Mouse (Mus musculus): ENCODE results near the gene Hs3st3b1. TPM values are rescaled to one million over a fixed set of nuclear protein-coding genes. Genes with fewer than 3 reads are reported as not detected.

Hs3st3b1 gene
- polyA plus RNA-seq, 1 experiment, result 1.9 TPM

DNA sequence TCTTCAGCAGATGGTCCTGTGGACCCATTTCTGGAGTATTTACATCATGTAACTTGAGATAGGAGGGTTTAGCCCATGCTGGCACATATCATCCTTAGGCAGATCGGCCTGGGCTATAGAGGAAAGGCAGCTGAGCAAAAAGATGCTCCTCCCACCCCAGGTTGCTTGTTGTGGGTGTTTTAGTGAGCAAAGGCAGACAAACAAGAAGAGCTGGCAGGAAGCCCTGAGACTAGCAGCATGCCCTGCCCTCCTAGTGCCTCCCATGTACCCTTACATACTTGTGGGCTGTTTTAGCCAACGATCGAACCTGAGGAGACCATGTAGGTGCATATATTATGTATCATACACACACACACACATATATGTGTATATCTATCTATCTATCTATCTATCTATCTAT is 21.9 kb upstream of the Hs3st3b1 start:
- H3K4me3 ChIP-seq (ENCODE audit: control insufficient read depth, low read depth, low read length), result no peak overlapping the region
- no peaks in the 10 kb centered on the region for H3K36me3 ChIP-seq (ENCODE audit: control insufficient read depth, insufficient read depth, low read length)
- no peaks in the 10 kb centered on the region for H3K27me3 ChIP-seq (ENCODE audit: control insufficient read depth, insufficient read depth, low read length)
- no peaks in the 10 kb centered on the region for H3K4me1 ChIP-seq (ENCODE audit: control insufficient read depth, insufficient read depth, low read length)
- H3K27ac ChIP-seq (ENCODE audit: control insufficient read depth, insufficient read depth, low read depth, low read length), result no peak overlapping the region
- no peak for TF ChIP-seq POLR2A (IDR thresholded peaks at IDR 0.05; ENCODE audit: control insufficient read depth, low read depth, low read length)
- TF ChIP-seq CTCF (IDR thresholded peaks at IDR 0.05; ENCODE audit: control insufficient read depth, insufficient read depth, insufficient replicate concordance, low read depth, low read length), result no peak

DNA sequence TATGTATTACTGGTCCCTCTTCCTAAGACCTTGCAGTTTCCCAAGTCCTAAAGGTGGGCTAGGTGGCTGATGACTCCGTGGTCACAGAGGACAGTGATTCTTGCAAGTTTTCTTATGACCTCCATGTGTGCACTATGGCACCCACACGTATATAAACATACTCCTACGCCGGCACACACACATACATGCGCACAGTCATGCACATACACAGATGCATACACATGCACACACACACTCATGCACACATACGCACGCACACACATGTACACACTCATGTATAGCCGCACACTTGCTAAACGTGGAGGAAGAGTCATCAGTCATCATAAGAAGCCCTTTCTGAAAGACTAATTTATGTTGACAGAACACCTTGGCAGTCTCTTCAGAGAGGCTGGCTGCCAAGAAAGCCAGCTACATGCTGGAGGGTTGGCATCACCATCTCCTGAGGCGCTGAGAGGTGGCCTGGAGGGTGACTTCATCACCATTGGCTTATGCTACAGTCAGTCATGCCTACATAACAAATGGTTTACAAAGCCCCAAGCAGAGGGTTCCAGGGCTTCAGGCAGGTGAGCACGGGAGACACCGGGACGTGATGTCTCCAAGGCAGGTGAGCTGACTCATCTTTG is 21.3 kb upstream of the Hs3st3b1 start:
- H3K4me3 ChIP-seq (ENCODE audit: control insufficient read depth, low read depth, low read length), result no peak overlapping the region
- no peaks in the 10 kb centered on the region for H3K27me3 ChIP-seq (ENCODE audit: control insufficient read depth, insufficient read depth, low read length)
- no peak overlapping the region for H3K27ac ChIP-seq (ENCODE audit: control insufficient read depth, insufficient read depth, low read depth, low read length)
- TF ChIP-seq POLR2A (IDR thresholded peaks at IDR 0.05; ENCODE audit: control insufficient read depth, low read depth, low read length), result no peak
- no peak for TF ChIP-seq CTCF (IDR thresholded peaks at IDR 0.05; ENCODE audit: control insufficient read depth, insufficient read depth, insufficient replicate concordance, low read depth, low read length)
- no peaks in the 10 kb centered on the region for H3K4me1 ChIP-seq (ENCODE audit: control insufficient read depth, insufficient read depth, low read length)
- no peaks in the 10 kb centered on the region for H3K36me3 ChIP-seq (ENCODE audit: control insufficient read depth, insufficient read depth, low read length)

DNA sequence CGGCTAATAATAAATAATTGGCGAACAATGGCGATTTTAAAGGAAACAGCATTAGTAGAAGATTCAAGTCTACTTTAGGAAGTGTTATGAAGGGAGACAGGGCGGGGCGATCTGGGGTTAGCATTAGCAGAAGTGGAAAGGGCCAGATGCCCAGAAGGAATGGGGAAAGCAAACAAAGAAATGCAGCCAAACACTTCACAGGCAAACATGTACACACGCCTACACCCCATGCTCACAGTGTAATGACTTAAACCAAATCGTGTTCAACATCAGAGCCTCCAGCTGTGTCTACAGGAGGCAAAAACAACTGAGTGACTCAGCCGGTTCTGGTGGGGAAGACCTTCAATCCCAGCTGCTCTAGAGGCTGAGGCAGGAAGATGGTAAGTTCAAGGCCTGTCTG is 20.1 kb upstream of the Hs3st3b1 start:
- H3K27me3 ChIP-seq (ENCODE audit: control insufficient read depth, insufficient read depth, low read length), result no peaks in the 10 kb centered on the region
- TF ChIP-seq CTCF (IDR thresholded peaks at IDR 0.05; ENCODE audit: control insufficient read depth, insufficient read depth, insufficient replicate concordance, low read depth, low read length) (no peak), POLR2A (IDR thresholded peaks at IDR 0.05; ENCODE audit: control insufficient read depth, low read depth, low read length) (no peak)
- H3K4me1 ChIP-seq (ENCODE audit: control insufficient read depth, insufficient read depth, low read length), result no peaks in the 10 kb centered on the region
- no peak overlapping the region for H3K4me3 ChIP-seq (ENCODE audit: control insufficient read depth, low read depth, low read length)
- no peak overlapping the region for H3K27ac ChIP-seq (ENCODE audit: control insufficient read depth, insufficient read depth, low read depth, low read length)
- no peaks in the 10 kb centered on the region for H3K36me3 ChIP-seq (ENCODE audit: control insufficient read depth, insufficient read depth, low read length)

DNA sequence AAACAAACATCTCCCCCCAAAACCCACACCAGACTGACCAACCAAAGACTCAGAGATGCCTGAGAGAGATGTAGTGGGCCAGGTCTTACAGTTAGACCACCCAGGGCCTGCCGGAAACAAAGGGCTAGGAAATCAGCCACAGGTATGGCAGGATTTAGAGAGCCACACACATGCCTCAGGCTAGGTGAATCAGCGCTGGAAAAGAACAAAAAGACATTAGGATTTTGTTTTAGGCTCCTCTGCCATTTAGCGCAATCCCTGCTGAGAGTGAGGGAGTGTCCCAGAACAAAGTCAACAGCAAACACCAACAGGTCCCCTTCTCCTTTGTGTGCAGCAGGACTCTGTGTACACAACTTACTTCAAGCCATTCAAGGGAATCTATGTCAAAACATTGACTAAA is 14.6 kb upstream of the Hs3st3b1 start:
- no peak for TF ChIP-seq POLR2A (IDR thresholded peaks at IDR 0.05; ENCODE audit: control insufficient read depth, low read depth, low read length)
- no peak for TF ChIP-seq CTCF (IDR thresholded peaks at IDR 0.05; ENCODE audit: control insufficient read depth, insufficient read depth, insufficient replicate concordance, low read depth, low read length)
- no peaks in the 10 kb centered on the region for H3K27me3 ChIP-seq (ENCODE audit: control insufficient read depth, insufficient read depth, low read length)
- H3K4me3 ChIP-seq (ENCODE audit: control insufficient read depth, low read depth, low read length), result no peak overlapping the region
- no peaks in the 10 kb centered on the region for H3K4me1 ChIP-seq (ENCODE audit: control insufficient read depth, insufficient read depth, low read length)
- H3K27ac ChIP-seq (ENCODE audit: control insufficient read depth, insufficient read depth, low read depth, low read length), result no peak overlapping the region
- no peaks in the 10 kb centered on the region for H3K36me3 ChIP-seq (ENCODE audit: control insufficient read depth, insufficient read depth, low read length)

DNA sequence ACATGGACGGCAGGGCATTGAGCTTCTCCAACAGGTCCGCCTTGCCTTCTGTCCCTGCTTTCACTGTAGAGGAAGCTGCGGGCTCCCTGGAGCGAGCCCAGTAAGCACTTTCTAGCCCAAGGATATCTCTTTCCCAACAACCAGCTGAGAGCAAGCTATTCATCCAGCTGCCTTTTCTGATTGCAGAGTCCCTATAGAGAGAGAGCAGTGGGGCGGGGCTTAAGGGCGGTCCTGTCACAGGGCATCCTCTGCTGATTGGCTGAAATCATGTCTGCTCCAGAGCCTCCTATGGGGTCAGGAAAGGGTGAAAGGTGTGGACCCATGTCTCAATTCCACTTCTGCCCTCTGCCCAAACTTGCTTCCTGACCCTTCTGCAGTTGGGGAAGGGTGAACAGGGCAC is 4.8 kb upstream of the Hs3st3b1 start:
- TF ChIP-seq POLR2A (IDR thresholded peaks at IDR 0.05; ENCODE audit: control insufficient read depth, low read depth, low read length) (no peak), CTCF (IDR thresholded peaks at IDR 0.05; ENCODE audit: control insufficient read depth, insufficient read depth, insufficient replicate concordance, low read depth, low read length) (no peak)
- no peak overlapping the region for H3K27ac ChIP-seq (ENCODE audit: control insufficient read depth, insufficient read depth, low read depth, low read length)
- peaks cover 19% of the 10 kb centered on the region for H3K4me1 ChIP-seq (ENCODE audit: control insufficient read depth, insufficient read depth, low read length)
- H3K27me3 ChIP-seq (ENCODE audit: control insufficient read depth, insufficient read depth, low read length), result peaks cover 3% of the 10 kb centered on the region
- no peaks in the 10 kb centered on the region for H3K36me3 ChIP-seq (ENCODE audit: control insufficient read depth, insufficient read depth, low read length)
- no peak overlapping the region for H3K4me3 ChIP-seq (ENCODE audit: control insufficient read depth, low read depth, low read length)

DNA sequence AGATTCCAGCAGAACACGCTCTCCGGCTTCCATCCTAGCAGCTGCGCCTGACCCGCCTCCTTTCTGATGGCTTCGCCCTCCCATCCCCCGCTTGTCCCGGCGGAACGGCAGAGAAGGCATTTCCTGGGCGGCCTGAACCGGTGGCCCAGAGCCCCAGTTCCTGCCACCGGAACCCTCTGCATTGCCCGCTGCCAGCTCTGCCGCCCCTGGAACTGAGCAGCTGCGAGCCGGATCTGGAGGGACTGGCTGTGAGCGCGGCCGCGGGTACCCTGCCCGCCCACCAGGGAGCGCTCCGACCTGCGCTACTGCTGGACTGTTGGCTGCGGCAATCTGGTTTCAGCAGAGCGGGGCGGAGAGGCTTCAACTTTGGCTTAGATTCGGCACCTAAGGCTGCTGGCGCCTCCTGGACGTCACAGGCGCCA is 3.1 kb upstream of the Hs3st3b1 start:
- Histone ChIP-seq H3K4me1 (ENCODE audit: control insufficient read depth, insufficient read depth, low read length) (peaks cover 32% of the 10 kb centered on the region), H3K27ac (ENCODE audit: control insufficient read depth, insufficient read depth, low read depth, low read length) (no peak overlapping the region), H3K4me3 (ENCODE audit: control insufficient read depth, low read depth, low read length) (peak overlapping the region; percentile 28; the same call in 1 of the 2 replicates), H3K36me3 (ENCODE audit: control insufficient read depth, insufficient read depth, low read length) (no peaks in the 10 kb centered on the region), H3K27me3 (ENCODE audit: control insufficient read depth, insufficient read depth, low read length) (peaks cover 4% of the 10 kb centered on the region)
- TF ChIP-seq POLR2A (IDR thresholded peaks at IDR 0.05; ENCODE audit: control insufficient read depth, low read depth, low read length) (no peak), CTCF (IDR thresholded peaks at IDR 0.05; ENCODE audit: control insufficient read depth, insufficient read depth, insufficient replicate concordance, low read depth, low read length) (peak; percentile 60; the same call in 1 of the 2 replicates)

DNA sequence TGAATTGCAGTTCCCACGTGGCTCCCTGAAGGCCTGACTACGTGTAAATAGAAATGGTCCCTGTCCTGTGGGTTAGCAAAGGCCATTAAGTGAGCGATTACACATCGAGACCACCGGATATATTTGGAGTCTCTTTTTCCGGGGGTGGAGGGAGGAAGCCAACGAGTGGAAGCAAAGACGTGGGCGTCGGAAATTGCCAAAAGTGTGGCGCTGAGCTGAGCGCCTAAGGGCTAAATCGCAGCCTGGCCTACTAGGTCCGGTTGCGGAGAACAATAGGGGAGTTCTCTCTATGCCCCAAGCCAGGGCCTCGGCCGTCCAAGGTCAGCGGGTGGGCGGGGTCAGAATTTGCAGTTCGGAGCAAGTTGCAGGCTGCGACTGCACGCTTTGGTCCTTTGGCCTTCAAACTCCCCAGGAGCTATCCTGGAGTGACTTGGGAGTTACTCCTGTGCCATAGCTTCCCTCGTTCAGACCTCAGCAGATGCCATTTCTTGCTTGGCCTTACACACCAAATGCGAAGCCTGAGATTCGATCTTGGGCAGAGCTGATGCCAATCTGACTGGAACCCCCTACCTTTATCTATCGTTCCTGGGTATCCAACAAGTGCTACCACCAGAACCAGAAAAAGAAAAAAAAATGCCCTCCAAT is 2.3 kb upstream of the Hs3st3b1 start:
- Histone ChIP-seq H3K27me3 (ENCODE audit: control insufficient read depth, insufficient read depth, low read length) (peaks cover 7% of the 10 kb centered on the region), H3K36me3 (ENCODE audit: control insufficient read depth, insufficient read depth, low read length) (no peaks in the 10 kb centered on the region), H3K4me1 (ENCODE audit: control insufficient read depth, insufficient read depth, low read length) (peaks cover 33% of the 10 kb centered on the region), H3K4me3 (ENCODE audit: control insufficient read depth, low read depth, low read length) (no peak overlapping the region; the same call in 1 of the 2 replicates), H3K27ac (ENCODE audit: control insufficient read depth, insufficient read depth, low read depth, low read length) (no peak overlapping the region)
- TF ChIP-seq POLR2A (IDR thresholded peaks at IDR 0.05; ENCODE audit: control insufficient read depth, low read depth, low read length) (no peak), CTCF (IDR thresholded peaks at IDR 0.05; ENCODE audit: control insufficient read depth, insufficient read depth, insufficient replicate concordance, low read depth, low read length) (no peak)
